ENCODE assay signal across 10 mouse cellular contexts in the genomic region with DNA sequence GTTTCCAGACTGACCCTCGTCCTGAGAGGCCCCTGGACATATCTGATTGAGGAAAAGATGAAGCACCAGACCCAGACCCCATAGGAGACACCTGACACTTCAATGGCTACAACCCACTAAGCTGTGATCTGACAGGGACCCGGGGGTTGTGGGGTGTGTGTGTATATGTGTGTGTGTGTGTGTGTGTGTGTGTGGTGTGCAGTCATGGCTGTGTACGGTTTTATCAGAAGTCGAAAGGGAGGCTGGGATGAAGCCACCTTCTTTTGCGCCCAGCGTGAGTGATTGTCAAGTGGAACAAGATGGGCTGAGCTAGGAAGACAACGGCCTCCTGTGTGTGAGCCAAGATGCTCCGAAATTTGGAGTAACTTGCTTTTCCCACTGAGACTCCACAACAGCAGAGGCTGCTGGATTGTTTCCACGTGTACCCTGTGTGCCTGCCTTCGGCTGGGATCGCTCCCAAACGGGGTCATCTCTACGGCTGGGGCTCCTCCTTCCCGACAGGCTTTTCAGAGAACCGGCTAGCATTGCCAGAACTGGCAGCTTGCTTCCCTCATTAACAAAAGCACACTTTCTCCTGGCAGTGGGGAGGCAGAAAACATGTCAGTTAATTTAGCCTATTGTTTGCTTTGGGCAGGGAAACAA. TPM values are rescaled to one million over a fixed set of nuclear protein-coding genes. Genes with fewer than 3 reads are reported as not detected.
A peak's percentile ranks its signal among the peaks of the same experiment; 100 is the strongest.
DNase-seq lines count a peak whose midpoint lies in the region; ATAC-seq and TF ChIP-seq lines count a peak whose summit lies in the region.
"Had no signal": no experiment of that assay in that cellular context is flagged by ENCODE, and none has a peak within 500 bp of the region (broad histone marks: within the 10 kb centered on the region; RNA-seq: fewer than 3 reads in every experiment).

No protein-coding gene starts in this region.

- H3K4me2 ChIP-seq in neural tube, embryonic 13.5 days: no peak overlapping the region
- peak overlapping the region; percentile 14; the same call in 1 of the 2 replicates for H3K4me2 ChIP-seq in hindbrain, postnatal 0 days (ENCODE audit: low read depth, low read length)
- H3K4me2 ChIP-seq: heart, embryonic 12.5 days had no signal

- no peaks in the 10 kb centered on the region for H3K36me3 ChIP-seq in neural tube, embryonic 13.5 days
- H3K36me3 ChIP-seq in hindbrain, postnatal 0 days (ENCODE audit: insufficient read depth, low read length): no peaks in the 10 kb centered on the region
- H3K36me3 ChIP-seq: heart, embryonic 12.5 days had no signal

- no peak overlapping the region for H3K27ac ChIP-seq in neural tube, embryonic 13.5 days (replicated peaks)
- H3K27ac ChIP-seq in hindbrain, postnatal 0 days: peak overlapping the region; percentile 60

- 71% methylated on average over 15 of the region's 15 CpGs for WGBS in neural tube, embryonic 13.5 days
- 29% methylated on average over 15 of the region's 15 CpGs for WGBS in hindbrain, postnatal 0 days

- H3K4me1 ChIP-seq in neural tube, embryonic 13.5 days (replicated peaks): no peaks in the 10 kb centered on the region
- H3K4me1 ChIP-seq in hindbrain, postnatal 0 days (ENCODE audit: insufficient read depth, low read length): 0 out of 2 replicates have a peak, but pooled peaks cover 2% of the 10 kb centered on the region
- H3K4me1 ChIP-seq: heart, embryonic 12.5 days had no signal

- H3K9me3 ChIP-seq in neural tube, embryonic 13.5 days: no peaks in the 10 kb centered on the region
- H3K9me3 ChIP-seq in hindbrain, postnatal 0 days (ENCODE audit: low read length): no peaks in the 10 kb centered on the region
- H3K9me3 ChIP-seq: heart, embryonic 12.5 days had no signal

- peak; percentile 50; the same call in 1 of the 2 replicates for ATAC-seq in neural tube, embryonic 13.5 days (ENCODE audit: low read depth)
- peak; percentile 96 for ATAC-seq in hindbrain, postnatal 0 days

- no peaks in the 10 kb centered on the region for H3K27me3 ChIP-seq in neural tube, embryonic 13.5 days
- H3K27me3 ChIP-seq in hindbrain, postnatal 0 days (ENCODE audit: insufficient read depth, low read length): no peaks in the 10 kb centered on the region
- H3K27me3 ChIP-seq: heart, embryonic 12.5 days had no signal

- DNase-seq in neural tube, embryonic 10.5 days (ENCODE audit: extremely low spot score, low spot score): no peak
- DNase-seq in hindbrain, postnatal 0 days (ENCODE audit: low spot score): peak; percentile 92
- peak; percentile 77 for DNase-seq in lung, postnatal 10 days
- peak; percentile 68 for DNase-seq in testis, postnatal 10 days (ENCODE audit: low spot score)
- no peak for DNase-seq in embryo, embryonic 11 days
- DNase-seq in adrenal gland, postnatal 25 days: no peak
- DNase-seq in thymus, postnatal 0 days (ENCODE audit: low spot score): no peak

- H3K4me3 ChIP-seq in neural tube, embryonic 13.5 days: no peak overlapping the region
- no peak overlapping the region for H3K4me3 ChIP-seq in hindbrain, postnatal 0 days (ENCODE audit: low read length)
- H3K4me3 ChIP-seq: heart, embryonic 12.5 days had no signal

- H3K9ac ChIP-seq in neural tube, embryonic 13.5 days: no peak overlapping the region
- no peak overlapping the region for H3K9ac ChIP-seq in hindbrain, postnatal 0 days (replicated peaks; ENCODE audit: low read length)
- H3K9ac ChIP-seq: heart, embryonic 12.5 days had no signal

- no peak for TF ChIP-seq CTCF in hindbrain, postnatal 0 days (IDR thresholded peaks at IDR 0.05; ENCODE audit: low read depth)

RNA-seq across cellular contexts. Expression of gene Slc28a3, which starts 50.1 kb away (rescaled TPM):
- 0.04 TPM in 1 of 2 replicates, not detected in the other for polyA plus RNA-seq in neural tube, embryonic 13.5 days (2015; fragmentation: Nextera tagmentation; extraction: Ambion mirVana)
- 0.58 TPM in 1 of 2 replicates, not detected in the other for total RNA-seq in hindbrain, postnatal 0 days (2014; rRNA removed)
- 0.25 and 0.33 TPM in 2 replicates for polyA plus RNA-seq in hindbrain, postnatal 0 days (2015; fragmentation: Nextera tagmentation; extraction: Ambion mirVana)
- total RNA-seq in adrenal gland, postnatal 25 days (2021): 0.06 TPM in 1 of 2 replicates, not detected in the other
- 0.03 and 0.05 TPM in 2 replicates for polyA plus RNA-seq in thymus, postnatal 0 days (2015; fragmentation: Nextera tagmentation; extraction: Ambion mirVana)
- total RNA-seq: liver, adult 2 months had no signal
- polyA plus RNA-seq: heart, embryonic 12.5 days; liver, adult 2 months had no signal

Comparison
In these comparisons a context has a peak if more than half of its experiments do, and no peak if none do; other contexts are left out.
1. DNase-seq: peak in hindbrain, postnatal 0 days (single experiment), lung, postnatal 10 days (single experiment) and testis, postnatal 10 days (single experiment); none in neural tube, embryonic 10.5 days (single experiment), embryo, embryonic 11 days (single experiment), adrenal gland, postnatal 25 days (single experiment) and thymus, postnatal 0 days (single experiment).